7 mouse cellular contexts compared by ENCODE assay signal in genomic region chr3:119498711-119499110, GRCm38 (mm10).
DNase-seq lines count a peak whose midpoint lies in the region; ATAC-seq and TF ChIP-seq lines count a peak whose summit lies in the region.

No protein-coding gene starts in this region.

- no peaks in the 10 kb centered on the region for H3K27me3 ChIP-seq in Patski

- peak; percentile 99 for DNase-seq in Patski (ENCODE audit: low read depth, low spot score)
- peak; percentile 93 for DNase-seq in brain, adult 2 months (ENCODE audit: low read depth, low spot score)
- peak; percentile 87 to 89 for DNase-seq in frontal cortex, adult 2 months (ENCODE audit: extremely low spot score in 1 of 2, low spot score in 1 of 2)
- DNase-seq in kidney, adult 18-20 months, result peak; percentile 41
- peak; percentile 83 for DNase-seq in left cerebral cortex, postnatal 10 days (ENCODE audit: extremely low spot score in 1 of 2, low spot score in 2 of 2)
- DNase-seq in ovary, postnatal 14 days (ENCODE audit: low spot score), result peak; percentile 44
- no peak for DNase-seq in B cell, adult 2 months

- in situ Hi-C loops in Patski (cut with MboI; ENCODE audit: low pct_unique_long_range_greater_than_20kb), result no loop called here

- no peak for TF ChIP-seq CTCF in Patski (IDR thresholded peaks at IDR 0.05)

- intact Hi-C loops in left cerebral cortex, postnatal 10 days (cut with DNase I), result no loop called here

- CTCF ChIA-PET in Patski (lab: Charles Lee), result interaction anchor here (1.0 to 1.4 kb wide), 2 partner anchors 11 to 140 kb away, joined by 3 read pairs; no protein-coding TSS in a partner anchor

- peak; percentile 94 for ATAC-seq in Patski

- POLR2A ChIA-PET in Patski (lab: Charles Lee), result interaction anchor here (1.0 kb wide), 1 partner anchor 10 kb away, joined by 3 read pairs; no protein-coding TSS in a partner anchor

Comparison
In these comparisons a context has a peak if more than half of its experiments do, and no peak if none do; other contexts are left out.
1. DNase-seq: peak in Patski (single experiment), brain, adult 2 months (single experiment), frontal cortex, adult 2 months (2 of 2), kidney, adult 18-20 months (single experiment), left cerebral cortex, postnatal 10 days (2 of 2) and ovary, postnatal 14 days (single experiment); none in B cell, adult 2 months (0 of 2).